Mouse (Mus musculus) heart, embryonic 16.5 days (tissue): Measurements from ENCODE around the gene Fkbp4. TPM values are rescaled to one million over a fixed set of nuclear protein-coding genes. Genes with fewer than 3 reads are reported as not detected.
"Not testable (repeated sequence)": the region's sequence is repeated elsewhere in the genome, so short reads cannot be mapped to it uniquely, and the experiment has no call there.

Source experiments
- ATAC-seq: fragments of 200-750 bp; cut with Nextera tagmentation; replicated peaks from 2 replicates; pipeline ENCODE4 v1.8.0; 2017; ENCODE audit warnings: moderate number of reproducible peaks; ENCODE audit not compliant: insufficient read depth, low FRiP score; ENCODE audit errors: extremely low read depth
- H3K27ac ChIP-seq: fragments of 300-500 bp; sonication (generic); 2 replicates; pipeline ENCODE4 v1.5.1; 2014; ENCODE audit warnings: mild to moderate bottlenecking, low read length, control low read depth, moderate library complexity
- H3K27me3 ChIP-seq: fragments of 300-500 bp; sonication (generic); 2 replicates; pipeline ENCODE4 v1.6.1; 2014; ENCODE audit warnings: low read length, mixed read lengths; ENCODE audit not compliant: control insufficient read depth, insufficient read depth
- H3K36me3 ChIP-seq: fragments of 300-500 bp; sonication (generic); 2 replicates; pipeline ENCODE4 v1.6.1; 2014; ENCODE audit not compliant: control insufficient read depth, insufficient read depth
- H3K4me1 ChIP-seq: fragments of 300-500 bp; sonication (generic); 2 replicates; pipeline ENCODE4 v1.6.1; 2014; ENCODE audit warnings: low read length, mixed read lengths; ENCODE audit not compliant: control insufficient read depth, insufficient read depth
- H3K4me2 ChIP-seq: fragments of 300-500 bp; sonication (generic); 2 replicates; pipeline ENCODE4 v1.6.1; 2014; ENCODE audit warnings: low read depth, mild to moderate bottlenecking, control low read depth, low read length
- H3K4me3 ChIP-seq: fragments of 300-500 bp; sonication (generic); 2 replicates; pipeline ENCODE4 v1.5.1; 2014; ENCODE audit warnings: mild to moderate bottlenecking, control low read depth, low read length
- H3K9ac ChIP-seq: fragments of 300-500 bp; sonication (generic); 2 replicates; pipeline ENCODE4 v1.6.1; 2014; ENCODE audit warnings: low read length, control low read depth
- H3K9me3 ChIP-seq: fragments of 300-500 bp; sonication (generic); replicated peaks from 2 replicates; pipeline ENCODE4 v1.6.1; 2016; ENCODE audit warnings: low read length; ENCODE audit not compliant: control insufficient read depth
- WGBS: fragments of 180-500 bp; shearing (Covaris S2); extraction: QIAGEN DNeasy Blood & Tissue Kit; methylation state at CpG from one replicate; pipeline ENCODE4 v1.1.7; 2014; 5-methylcytosine and 5-hydroxymethylcytosine counted together
- polyA plus RNA-seq: library from polyadenylated mRNA; unstranded; fragments of >200 nt; fragmentation: Nextera tagmentation; extraction: Ambion mirVana; gene quantifications from 2 replicates; pipeline ENCODE4 v1.2.1, GENCODE M21; 2015

Fkbp4 gene
- polyA plus RNA-seq, 1 experiment from 2014 or later = 281 TPM

DNA sequence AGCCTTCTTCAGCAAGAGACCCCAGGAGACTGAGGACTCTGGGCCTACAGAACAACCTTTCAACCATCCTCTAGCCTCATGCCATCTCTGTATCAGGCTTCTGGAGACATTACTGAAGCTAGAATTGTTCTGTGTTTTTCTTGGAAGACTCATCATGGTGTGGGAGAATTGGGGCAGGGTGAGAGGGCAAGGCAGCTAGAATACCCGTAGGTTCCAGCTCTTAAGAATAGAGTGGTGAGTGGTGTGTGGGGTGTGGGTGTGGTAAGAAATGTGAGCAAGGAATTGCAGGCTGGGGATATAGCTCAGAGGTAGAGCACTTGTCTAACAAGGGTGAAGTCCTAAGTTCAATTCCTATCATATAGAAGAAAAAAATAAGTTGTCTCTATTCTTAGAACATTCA lies 53.5 kb downstream of the Fkbp4 start:
- H3K4me2 ChIP-seq = no peak overlapping the region
- WGBS = 59% methylated on average over 1 of the region's 1 CpGs
- H3K4me1 ChIP-seq = no peaks in the 10 kb centered on the region
- H3K4me3 ChIP-seq = no peak overlapping the region
- H3K9ac ChIP-seq = no peak overlapping the region
- H3K27me3 ChIP-seq = no peaks in the 10 kb centered on the region
- no peak overlapping the region for H3K27ac ChIP-seq
- H3K9me3 ChIP-seq = no peaks in the 10 kb centered on the region
- ATAC-seq = no peak
- H3K36me3 ChIP-seq = no peaks in the 10 kb centered on the region

DNA sequence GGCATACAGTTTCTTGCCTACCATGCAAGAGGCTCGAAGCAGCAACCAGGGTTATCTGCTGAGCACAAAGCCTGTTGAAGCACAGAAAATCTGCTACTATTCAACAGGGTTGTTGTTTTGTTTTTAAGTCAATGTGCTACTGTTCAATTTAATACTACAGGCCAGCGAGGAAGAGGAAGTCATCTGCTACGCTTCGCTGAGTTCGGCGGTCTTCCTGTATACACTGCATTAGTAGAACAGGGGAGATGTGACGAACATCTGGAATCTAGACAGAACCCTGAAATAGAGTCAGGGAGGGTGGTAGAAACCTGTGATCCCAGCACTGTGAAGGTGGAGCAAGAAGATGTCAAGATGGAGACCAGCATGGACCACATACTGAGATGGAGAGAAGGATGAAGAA lies 54.7 kb downstream of the Fkbp4 start:
- Histone ChIP-seq H3K36me3 (no peaks in the 10 kb centered on the region), H3K4me1 (no peaks in the 10 kb centered on the region), H3K9ac (no peak overlapping the region), H3K27me3 (no peaks in the 10 kb centered on the region), H3K4me2 (no peak overlapping the region), H3K27ac (no peak overlapping the region), H3K4me3 (no peak overlapping the region), H3K9me3 (no peaks in the 10 kb centered on the region)
- 72% methylated on average over 7 of the region's 7 CpGs for WGBS
- no peak for ATAC-seq

DNA sequence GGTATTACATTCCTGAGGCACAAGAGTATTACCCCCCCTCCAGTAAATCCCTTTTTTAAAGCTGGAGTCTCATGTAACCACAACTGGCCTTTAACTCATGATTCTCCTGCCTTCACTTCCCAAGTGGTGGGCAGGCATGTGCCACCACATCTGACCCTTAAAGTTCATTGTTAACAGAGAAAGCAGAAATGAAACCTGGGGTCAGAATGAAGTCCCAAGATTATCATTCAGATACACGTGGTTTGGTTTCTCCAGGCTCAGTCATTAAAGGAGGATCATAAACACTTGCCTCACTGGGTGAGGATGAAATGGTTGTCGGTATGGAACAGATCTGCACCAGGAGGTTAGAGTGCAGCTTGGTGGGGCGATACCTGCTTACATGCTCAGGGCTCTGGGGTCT lies 57.2 kb downstream of the Fkbp4 start:
- Histone ChIP-seq H3K4me1 (no peaks in the 10 kb centered on the region), H3K4me3 (no peak overlapping the region), H3K9me3 (no peaks in the 10 kb centered on the region), H3K36me3 (0 out of 2 replicates have a peak, but pooled peaks cover 3% of the 10 kb centered on the region), H3K9ac (no peak overlapping the region), H3K27ac (no peak overlapping the region), H3K4me2 (no peak overlapping the region), H3K27me3 (no peaks in the 10 kb centered on the region)
- no peak for ATAC-seq
- 70% methylated on average over 3 of the region's 3 CpGs for WGBS

DNA sequence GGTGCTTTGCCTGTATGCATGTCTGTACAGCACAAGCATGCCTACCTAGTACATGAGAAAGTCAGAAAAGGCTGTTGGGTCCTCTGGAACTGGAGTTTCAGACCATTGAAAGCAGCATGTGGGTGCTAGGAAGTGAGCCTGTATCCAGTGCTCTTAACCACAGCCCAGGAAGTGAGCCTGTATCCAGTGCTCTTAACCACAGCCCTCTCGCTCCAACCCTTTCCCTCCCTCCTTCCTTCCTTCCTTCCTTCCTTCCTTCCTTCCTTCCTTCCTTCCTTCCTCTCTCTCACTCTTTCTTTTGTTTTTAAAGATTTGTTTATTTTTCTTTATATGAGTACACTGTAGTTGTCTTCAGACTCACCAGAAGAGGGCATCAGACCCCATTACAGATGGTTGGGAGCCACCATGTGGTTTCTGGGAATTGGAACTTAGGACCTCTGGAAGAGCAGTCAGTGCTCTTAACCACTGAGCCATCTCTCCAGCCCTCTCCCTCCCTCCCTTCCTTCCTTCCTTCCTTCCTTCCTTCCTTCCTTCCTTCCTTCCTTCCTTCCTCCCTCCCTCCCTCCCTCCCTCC lies 57.8 kb downstream of the Fkbp4 start:
- not testable (repeated sequence) for H3K36me3 ChIP-seq, ATAC-seq, H3K9me3 ChIP-seq, H3K9ac ChIP-seq, H3K27me3 ChIP-seq, H3K4me3 ChIP-seq, H3K27ac ChIP-seq, H3K4me1 ChIP-seq, H3K4me2 ChIP-seq
- WGBS = 60% methylated on average over 1 of the region's 1 CpGs

Other genes starting within 250 kb of the Fkbp4 start
- gene Tead4, start 137.9 kb downstream of the Fkbp4 start, polyA plus RNA-seq = 2.5 and 2.7 TPM in 2 replicates
- gene Tulp3, start 82.8 kb downstream of the Fkbp4 start, polyA plus RNA-seq = 11.0 and 11.1 TPM in 2 replicates
- gene Rhno1, start 75.8 kb downstream of the Fkbp4 start, polyA plus RNA-seq = 79.2 and 82.5 TPM in 2 replicates
- 26.3 and 26.4 TPM in 2 replicates for gene Foxm1, start 75.7 kb downstream of the Fkbp4 start, polyA plus RNA-seq
- 0.14 and 0.22 TPM in 2 replicates for gene Tex52, start 63.2 kb downstream of the Fkbp4 start, polyA plus RNA-seq
- not detected in 2 replicates for gene Gm44596, start 63.2 kb downstream of the Fkbp4 start, polyA plus RNA-seq
- 3.4 and 4.1 TPM in 2 replicates for gene Nrip2, start 39.4 kb downstream of the Fkbp4 start, polyA plus RNA-seq
- 28.4 and 35.6 TPM in 2 replicates for gene Itfg2, start 13.7 kb downstream of the Fkbp4 start, polyA plus RNA-seq
- 0.63 and 1.2 TPM in 2 replicates for gene Pzp, start 88.0 kb upstream of the Fkbp4 start, polyA plus RNA-seq
- 1.8 and 2.0 TPM in 2 replicates for gene A2ml1, start 142.9 kb upstream of the Fkbp4 start, polyA plus RNA-seq
- 0.17 TPM in 1 of 2 replicates, not detected in the other for gene Klrb1a, start 184.9 kb upstream of the Fkbp4 start, polyA plus RNA-seq
- gene Clec2h, start 223.7 kb upstream of the Fkbp4 start, polyA plus RNA-seq = 1.4 TPM in 1 of 2 replicates, not detected in the other